Mouse (Mus musculus): Measurements from ENCODE around the gene Kif1a.

- TF ChIP-seq CTCF (IDR thresholded peaks at IDR 0.05; ENCODE audit: low read depth) (no peak), EP300 (optimal IDR thresholded peaks at IDR 0.05) (no peak)
Observed at GRCm38 (mm10) chr1:93071487-93071971, 30.2 kb downstream of the Kif1a start.

Data from stomach, postnatal 0 days (tissue).